Mouse (Mus musculus) adrenal gland, adult 10 weeks (tissue): Measurements from ENCODE around the gene Sytl3. TPM values are rescaled to one million over a fixed set of nuclear protein-coding genes. Genes with fewer than 3 reads are reported as not detected.

Experiments used
- polyA plus RNA-seq: library from polyadenylated mRNA; stranded (reverse); fragments of 350-450 nt; fragmentation: Illumina TruSeq; extraction: RNeasy Lipid Tissue Mini Kit (QIAGEN cat#74804); gene quantifications from one replicate; pipeline ENCODE4 v1.2.3, GENCODE M21; 2014; ENCODE audit warnings: low read depth, low replicate concordance

The Sytl3 gene
- polyA plus RNA-seq = not detected

DNA sequence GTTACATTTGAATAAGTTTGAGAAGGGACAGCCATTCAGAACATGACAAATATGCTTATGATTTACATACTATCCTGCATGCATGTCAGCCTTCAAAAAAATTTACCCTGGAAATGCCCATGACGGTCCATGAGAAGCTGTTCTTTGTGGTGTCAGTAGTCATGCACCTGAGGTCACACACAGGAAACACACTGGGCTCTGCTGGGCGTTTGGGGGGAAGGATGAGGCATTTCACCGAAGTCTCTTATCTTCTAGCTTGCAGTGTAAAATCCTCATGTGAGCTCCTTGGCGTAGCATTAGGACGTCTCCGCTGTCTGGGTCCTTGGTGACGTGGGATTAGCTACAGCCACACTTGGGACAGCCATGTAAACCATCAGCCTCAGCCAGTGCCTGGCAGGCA, at the start of gene Sytl3:
Gene Sytl3, plus strand, starts transcription at position 293 of the 400 bp plus-strand sequence.

DNA sequence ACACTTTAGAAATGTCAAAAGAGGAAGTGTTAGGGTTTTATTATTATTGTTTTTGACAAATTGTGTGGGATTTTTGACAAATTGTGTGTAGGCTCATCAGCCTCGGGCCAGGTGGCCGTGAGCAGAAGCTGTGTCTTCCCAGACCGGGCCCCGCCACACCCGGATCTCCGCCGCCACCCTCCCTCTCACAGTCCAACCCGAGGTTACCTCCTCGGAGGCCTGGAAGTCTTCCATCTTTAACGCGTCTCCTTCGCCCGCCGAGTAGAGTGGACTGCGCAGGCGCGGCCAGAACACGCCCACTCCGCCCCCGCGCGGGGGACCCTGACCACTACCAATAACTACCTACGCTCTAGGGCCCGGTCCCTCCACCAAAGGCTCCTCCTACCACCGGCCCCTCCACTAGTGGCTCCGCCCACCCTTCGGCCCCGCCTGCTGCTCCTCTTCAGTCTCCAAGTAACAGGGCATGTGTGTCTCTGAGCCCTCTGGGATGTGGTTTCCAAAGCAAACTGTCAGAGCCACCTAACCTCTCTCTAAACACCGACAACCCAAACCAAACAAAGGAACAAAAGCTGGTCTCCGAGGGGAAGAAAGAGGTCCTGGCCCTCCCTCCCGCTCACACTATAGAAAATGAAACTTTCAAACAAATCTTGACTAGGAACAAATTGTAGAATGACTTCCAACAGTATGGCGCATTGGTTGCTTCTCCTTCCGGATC, 3.2 kb upstream of the Sytl3 start, which contains the start of gene Dynlt1f:
Gene Dynlt1f, minus strand, starts transcription at position 334 of the 715 bp plus-strand sequence.

DNA sequence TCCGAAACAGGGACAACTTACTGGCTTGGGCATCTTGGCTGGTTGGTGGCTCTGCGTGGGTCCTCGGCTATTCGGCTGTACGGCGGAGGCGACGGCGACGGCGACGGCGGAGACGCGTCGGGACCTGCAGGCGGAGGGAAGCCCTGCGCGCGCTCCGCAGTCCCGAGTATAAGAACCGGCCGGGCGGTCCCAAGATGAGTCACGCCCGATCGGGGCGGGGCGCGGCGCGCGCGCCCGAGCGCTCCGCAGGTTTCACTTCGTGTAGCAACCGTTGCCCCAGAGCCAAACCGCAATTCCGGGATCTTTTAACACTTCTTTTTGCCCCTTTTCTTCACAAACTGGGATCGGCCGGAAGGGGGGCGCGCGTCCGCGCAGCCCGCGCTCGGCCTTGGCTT, 123.7 kb downstream of the Sytl3 start, which contains the start of gene Ezr:
Gene Ezr, minus strand, starts transcription at position 174 of the 395 bp plus-strand sequence.

Other genes with a start within 250 kb of the Sytl3 start
- gene Dynlt1b, start 229.0 kb upstream of the Sytl3 start, polyA plus RNA-seq = 66.0 TPM
- 11.3 TPM for gene Dynlt1c, start 57.4 kb upstream of the Sytl3 start, polyA plus RNA-seq
- 31.5 TPM for gene Dynlt1f, start 3.2 kb upstream of the Sytl3 start, polyA plus RNA-seq
- 7.6 TPM for gene Ezr, start 123.7 kb downstream of the Sytl3 start, polyA plus RNA-seq